Mouse (Mus musculus) T-helper 17 cell (primary cell): Measurements from ENCODE around the gene Prr12.

Source experiments
- in situ Hi-C, 2 experiments: fragments of 300-600 bp; cut with MboI, MseI; formaldehyde crosslinking; loops; 1 replicate in 1 of 2; 2 replicates in 1 of 2; pipeline ENCODE4 v1.15.1; 2025; ENCODE audit warnings: high pct_unique_total_duplicates in 2 of 2

The Prr12 gene

DNA sequence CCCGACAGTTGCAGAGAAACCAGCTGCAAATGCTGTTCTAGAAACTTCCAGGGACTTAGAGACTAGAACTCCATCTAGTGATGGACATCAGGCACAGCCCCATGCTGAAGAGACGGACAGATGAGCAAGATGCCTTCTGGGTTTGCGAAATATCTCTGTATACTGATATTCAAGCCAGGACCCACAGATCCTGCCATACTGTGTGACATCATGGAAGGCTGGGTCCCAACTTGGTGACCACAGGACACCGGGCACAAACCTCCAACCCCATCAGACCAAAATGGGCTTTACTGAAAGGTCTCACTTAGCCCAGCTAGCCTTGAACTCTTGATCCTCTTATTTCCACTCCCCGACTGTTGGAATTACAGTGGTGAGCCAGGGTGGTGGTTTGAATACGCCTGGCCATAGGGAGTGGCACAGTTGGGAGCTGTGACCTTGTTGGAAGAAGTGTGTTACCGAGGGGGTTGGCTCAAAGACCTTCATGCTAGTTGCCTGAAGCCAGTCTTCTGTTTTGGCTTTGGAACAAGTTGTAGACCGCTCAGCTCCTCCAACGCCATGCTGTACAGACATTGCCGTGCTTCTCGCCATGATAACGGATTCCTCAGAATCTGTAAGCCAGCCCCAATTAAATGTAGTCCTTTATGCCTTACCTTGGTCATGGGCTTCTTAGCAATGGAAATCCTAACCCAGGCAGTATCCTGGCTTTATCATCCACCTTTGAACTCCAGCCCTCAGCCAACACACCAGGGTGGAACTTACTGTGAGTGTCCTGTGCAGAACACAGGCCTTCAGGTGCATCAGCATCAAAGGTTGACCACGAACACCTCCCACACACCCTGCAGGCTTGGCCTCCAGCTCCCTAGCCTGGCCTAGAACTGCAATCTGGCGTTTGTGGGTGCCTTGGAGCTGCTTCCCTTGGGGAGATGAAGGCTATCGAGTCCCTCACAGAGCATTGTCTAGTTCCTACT, 28.1 kb downstream of the Prr12 start:
- in situ Hi-C loops = loop anchor here (5.0 to 25.0 kb wide), 3 partner anchors 38 to 1813 kb away; partner anchors contain the start of genes Ldha (in 2 of the 2), Nosip (in 1 of the 2) and Prrg2 (in 1 of the 2)

DNA sequence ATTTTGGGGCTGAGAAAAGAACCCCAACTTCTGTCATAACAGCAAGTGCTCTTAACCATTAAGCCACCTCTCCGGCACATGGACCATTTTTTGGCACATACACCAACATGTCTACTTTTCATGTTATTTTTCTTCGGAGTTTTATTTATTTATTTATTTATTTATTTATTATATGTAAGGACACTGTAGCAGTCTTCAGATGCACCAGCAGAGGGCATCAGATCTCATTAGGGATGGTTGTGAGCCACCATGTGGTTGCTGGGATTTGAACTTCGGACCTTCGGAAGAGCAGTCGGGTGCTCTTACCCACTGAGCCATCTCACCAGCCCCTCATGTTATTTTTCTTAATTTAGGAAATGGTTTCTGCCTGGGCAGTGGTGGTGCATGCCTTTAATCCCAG, 29.0 kb downstream of the Prr12 start:
- in situ Hi-C loops = loop anchor here (5.0 to 25.0 kb wide), 2 partner anchors 44 to 1814 kb away; partner anchors contain the start of gene Ldha (in 2 of the 2)

GRCm38 (mm10) chr7:45020225-45020624, 32.5 kb downstream of the Prr12 start:
- in situ Hi-C loops = loop anchor here (5.0 to 25.0 kb wide), 2 partner anchors 47 to 1817 kb away; partner anchors contain the start of gene Ldha (in 2 of the 2)

GRCm38 (mm10) chr7:45019031-45019571, 33.6 kb downstream of the Prr12 start:
- in situ Hi-C loops = loop anchor here (25.0 kb wide), 1 partner anchor 1818 kb away; the partner anchor contains the start of gene Ldha (in 2 of the 2)

DNA sequence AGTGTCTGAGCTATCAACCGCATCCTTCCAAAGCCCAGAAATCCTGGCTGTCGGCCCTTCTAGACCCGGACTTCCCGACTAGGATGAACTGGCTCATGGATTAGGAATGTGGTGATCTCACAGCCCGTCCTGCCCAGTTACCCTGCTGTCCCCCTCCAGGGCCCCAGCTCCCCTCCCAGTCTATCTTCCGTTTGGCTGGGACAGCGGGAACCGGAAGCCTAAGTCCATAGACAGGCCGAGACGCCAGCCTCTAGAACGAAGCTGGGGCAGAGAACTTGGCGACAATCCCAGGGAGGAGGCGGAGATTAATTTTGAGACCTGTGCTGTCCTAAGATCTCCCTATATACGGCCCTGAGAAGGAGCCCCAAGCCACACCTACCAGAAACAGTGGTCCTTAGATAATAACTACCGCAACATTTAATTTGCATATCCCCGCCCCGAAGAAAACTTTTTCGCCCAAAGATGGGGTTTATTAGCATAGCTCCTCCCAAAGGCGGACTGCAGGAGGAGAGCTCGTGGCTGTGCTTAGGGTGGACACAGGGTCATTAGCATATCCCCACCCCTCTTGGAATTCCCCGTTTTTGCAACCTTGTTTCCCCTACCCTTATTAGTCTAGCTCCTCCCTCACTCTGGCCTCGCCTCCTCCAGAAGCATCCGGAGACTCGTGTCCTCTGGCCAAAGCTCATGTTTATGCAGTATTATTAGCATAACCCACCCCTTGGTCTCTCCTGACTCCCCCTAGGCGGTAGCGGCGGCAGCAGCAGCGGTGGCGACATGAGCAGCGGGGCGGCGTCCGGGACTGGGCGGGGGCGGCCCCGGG, 35.2 kb downstream of the Prr12 start, which contains the start of gene Rras:
Gene Rras, plus strand, starts transcription at position 720 of the 820 bp plus-strand sequence.
- in situ Hi-C loops = loop anchor here (25.0 kb wide), 1 partner anchor 1820 kb away; the partner anchor contains the start of gene Ldha (in 2 of the 2)

- in situ Hi-C loops = loop anchor here (25.0 kb wide), 1 partner anchor 1821 kb away; the partner anchor contains the start of gene Ldha (in 2 of the 2)
Observed at GRCm38 (mm10) chr7:45016761-45017160, 35.9 kb downstream of the Prr12 start.

- in situ Hi-C loops = loop anchor here (25.0 kb wide), 1 partner anchor 1821 kb away; the partner anchor contains the start of gene Ldha (in 2 of the 2)
Observed at GRCm38 (mm10) chr7:45015957-45016612, 36.6 kb downstream of the Prr12 start, which contains the start of gene Scaf1. Gene Scaf1 (minus strand): TSS chr7:45016363.

DNA sequence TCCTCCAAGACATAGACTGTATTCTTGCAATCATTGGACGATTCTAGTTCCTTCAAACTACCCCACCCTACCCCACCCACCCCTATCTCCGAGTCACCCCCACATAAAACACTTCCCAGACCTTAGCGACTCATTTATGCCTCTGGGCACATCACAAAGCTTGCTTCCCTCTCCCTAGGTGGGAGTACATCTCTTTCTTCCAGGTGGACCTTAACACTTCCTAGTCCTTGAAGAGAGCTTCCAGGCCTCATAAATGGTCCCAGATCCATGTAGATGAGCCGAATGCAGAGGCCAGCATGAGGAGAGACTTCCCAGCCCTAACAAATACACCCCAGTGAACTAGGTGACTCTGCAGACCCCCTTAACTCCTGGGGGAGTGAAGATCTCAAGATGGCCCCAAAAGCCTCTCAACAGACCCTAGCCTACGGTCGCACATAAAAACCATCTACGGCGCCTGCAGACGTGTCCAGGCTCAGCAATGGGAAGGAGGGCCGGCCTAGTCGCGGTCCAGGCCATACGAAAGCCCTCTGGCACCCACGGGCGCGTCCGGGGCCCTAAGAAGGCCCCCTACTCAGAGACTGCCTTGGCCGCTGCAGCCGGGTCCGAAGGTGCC, 37.2 kb downstream of the Prr12 start:
- in situ Hi-C loops = loop anchor here (25.0 kb wide), 1 partner anchor 1822 kb away; the partner anchor contains the start of gene Ldha (in 2 of the 2)

GRCm38 (mm10) chr7:45014096-45014451, 38.6 kb downstream of the Prr12 start:
- in situ Hi-C loops = loop anchor here (25.0 kb wide), 1 partner anchor 1823 kb away; the partner anchor contains the start of gene Ldha (in 2 of the 2)

- in situ Hi-C loops = loop anchor here (25.0 kb wide), 1 partner anchor 1824 kb away; the partner anchor contains the start of gene Ldha (in 2 of the 2)
Observed at GRCm38 (mm10) chr7:45013366-45014095, 39.1 kb downstream of the Prr12 start.

DNA sequence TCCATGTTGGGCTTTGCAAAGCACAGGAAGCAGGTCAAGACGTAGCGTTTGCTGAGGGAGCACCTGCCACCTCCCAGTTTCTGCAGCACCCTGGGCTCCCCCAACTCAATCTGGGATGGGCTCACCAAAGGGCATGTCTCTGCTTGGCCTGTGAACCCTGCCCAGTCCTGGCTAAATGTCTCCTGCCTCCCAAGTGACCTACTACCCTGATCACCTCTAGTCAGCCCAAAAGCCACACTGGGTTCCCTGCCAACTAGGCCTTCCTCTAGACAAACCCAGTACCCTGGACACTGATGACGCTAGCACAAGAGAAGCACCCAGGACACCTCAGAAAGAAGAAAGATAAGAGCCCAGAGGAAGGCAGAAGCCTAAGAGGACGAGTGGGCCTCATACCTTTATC, 39.9 kb downstream of the Prr12 start:
- in situ Hi-C loops = loop anchor here (25.0 kb wide), 1 partner anchor 1824 kb away; the partner anchor contains the start of gene Ldha (in 2 of the 2)

GRCm38 (mm10) chr7:45012011-45012410, 40.7 kb downstream of the Prr12 start:
- in situ Hi-C loops = loop anchor here (25.0 kb wide), 1 partner anchor 1825 kb away; the partner anchor contains the start of gene Ldha (in 2 of the 2)

DNA sequence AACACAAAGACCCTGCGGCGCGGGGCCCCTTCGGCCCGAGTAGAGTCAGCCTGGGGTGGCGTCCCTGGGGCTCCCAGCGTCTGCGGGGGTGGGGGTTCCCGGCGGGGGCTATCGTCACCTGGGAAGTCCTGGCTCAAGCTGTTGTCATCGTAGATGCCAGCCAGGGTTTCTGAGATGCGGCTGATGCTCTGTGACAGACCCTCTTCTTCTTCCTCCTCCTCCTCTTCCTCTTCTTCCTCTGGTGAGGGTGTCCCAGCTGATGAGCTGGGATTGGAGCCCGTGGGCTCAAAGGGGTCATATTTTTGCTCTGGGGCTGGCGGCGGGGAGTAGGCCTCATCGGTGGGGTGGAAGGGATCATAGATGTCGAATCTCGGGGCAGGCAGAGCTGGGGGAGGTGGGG, 44.3 kb downstream of the Prr12 start:
- in situ Hi-C loops = loop anchor here (25.0 kb wide), 1 partner anchor 1829 kb away; the partner anchor contains the start of gene Ldha (in 2 of the 2)

GRCm38 (mm10) chr7:45007846-45008245, 44.8 kb downstream of the Prr12 start:
- in situ Hi-C loops = loop anchor here (25.0 kb wide), 1 partner anchor 1829 kb away; the partner anchor contains the start of gene Ldha (in 2 of the 2)

- in situ Hi-C loops = loop anchor here (25.0 kb wide), 1 partner anchor 1830 kb away; the partner anchor contains the start of gene Ldha (in 2 of the 2)
Observed at GRCm38 (mm10) chr7:45007141-45007540, 45.5 kb downstream of the Prr12 start.

GRCm38 (mm10) chr7:45006503-45006902, 46.2 kb downstream of the Prr12 start:
- in situ Hi-C loops = loop anchor here (25.0 kb wide), 1 partner anchor 1831 kb away; the partner anchor contains the start of gene Ldha (in 2 of the 2)

DNA sequence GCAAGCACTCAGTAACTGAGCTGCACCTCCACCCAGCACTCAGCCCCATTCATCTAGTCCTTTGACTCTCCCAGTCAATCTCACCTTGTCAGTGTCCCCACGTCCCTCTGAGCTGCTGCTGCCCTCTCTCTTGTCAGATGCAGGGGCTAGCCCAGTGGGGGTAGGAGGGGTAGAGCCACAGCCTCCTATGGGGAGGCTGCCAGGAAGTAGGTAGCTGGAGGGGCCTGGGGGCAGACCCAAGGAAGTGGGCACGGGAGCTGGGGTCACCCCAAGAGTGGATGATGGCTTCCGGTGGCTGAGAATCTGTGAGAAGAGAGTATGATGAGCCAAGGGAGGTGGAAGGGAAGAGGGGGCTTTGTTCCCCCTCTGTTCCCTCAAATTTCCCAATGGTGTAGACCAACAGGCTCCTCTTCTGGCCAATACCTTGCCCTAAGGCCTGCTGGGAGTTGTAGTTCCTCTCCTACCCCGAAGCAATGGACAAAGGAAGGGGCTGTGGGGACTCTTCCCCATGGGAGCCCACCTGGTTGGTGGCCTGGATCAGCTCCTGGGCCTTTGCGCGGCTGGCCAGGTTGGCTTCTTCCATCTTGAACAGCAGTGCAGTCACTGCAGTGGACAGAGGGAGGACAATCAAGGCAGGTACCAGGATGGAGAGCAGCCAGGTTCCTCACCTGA, 47.2 kb downstream of the Prr12 start:
- in situ Hi-C loops = loop anchor here (25.0 kb wide), 1 partner anchor 1832 kb away; the partner anchor contains the start of gene Ldha (in 2 of the 2)

GRCm38 (mm10) chr7:45004546-45004945, 48.1 kb downstream of the Prr12 start:
- in situ Hi-C loops = loop anchor here (25.0 kb wide), 1 partner anchor 1833 kb away; the partner anchor contains the start of gene Ldha (in 2 of the 2)
